Mouse (Mus musculus) liver, embryonic 13.5 days (tissue): ENCODE data around the gene Nprl3. TPM values are rescaled to one million over a fixed set of nuclear protein-coding genes. Genes with fewer than 3 reads are reported as not detected.
"Not testable (repeated sequence)": the region's sequence is repeated elsewhere in the genome, so short reads cannot be mapped to it uniquely, and the experiment has no call there.

ENCODE experiments used
- ATAC-seq: fragments of 200-750 bp; cut with Nextera tagmentation; 2 replicates; pipeline ENCODE4 v1.8.0; 2017; ENCODE audit warnings: low read depth, mild to moderate bottlenecking, moderate number of reproducible peaks, moderate library complexity
- DNase-seq: peaks from one replicate; pipeline ENCODE4 v3.0.0; 2022
- H3K27ac ChIP-seq: fragments of 300-500 bp; sonication (generic); 2 replicates; pipeline ENCODE4 v1.5.1; 2015; ENCODE audit warnings: moderate library complexity, mild to moderate bottlenecking, inconsistent platforms
- H3K27me3 ChIP-seq: fragments of 300-500 bp; sonication (generic); 2 replicates; pipeline ENCODE4 v1.6.1; 2015; ENCODE audit warnings: mild to moderate bottlenecking, inconsistent platforms
- H3K36me3 ChIP-seq: fragments of 300-500 bp; sonication (generic); 2 replicates; pipeline ENCODE4 v1.6.1; 2015; ENCODE audit warnings: mild to moderate bottlenecking, inconsistent platforms
- H3K4me1 ChIP-seq: fragments of 300-500 bp; sonication (generic); replicated peaks from 2 replicates; pipeline ENCODE4 v1.6.1; 2015; ENCODE audit warnings: inconsistent platforms
- H3K4me2 ChIP-seq: fragments of 300-500 bp; sonication (generic); 2 replicates; pipeline ENCODE4 v1.6.1; 2015; ENCODE audit warnings: inconsistent platforms, mild to moderate bottlenecking, moderate library complexity
- H3K4me3 ChIP-seq: fragments of 300-500 bp; sonication (generic); replicated peaks from 2 replicates; pipeline ENCODE4 v1.5.1; 2015; ENCODE audit warnings: mild to moderate bottlenecking, inconsistent platforms
- H3K9ac ChIP-seq: fragments of 300-500 bp; sonication (generic); 2 replicates; pipeline ENCODE4 v1.6.1; 2015; ENCODE audit warnings: mild to moderate bottlenecking, inconsistent platforms
- H3K9me3 ChIP-seq: fragments of 300-500 bp; sonication (generic); replicated peaks from 2 replicates; pipeline ENCODE4 v1.6.1; 2016; ENCODE audit warnings: inconsistent platforms
- WGBS: fragments of 180-500 bp; shearing (Covaris S2); methylation state at CpG from one replicate; pipeline ENCODE4 v1.1.7; 2015; ENCODE audit not compliant: insufficient replicate concordance; 5-methylcytosine and 5-hydroxymethylcytosine counted together
- polyA plus RNA-seq: library from polyadenylated mRNA; unstranded; fragments of >200 nt; fragmentation: Nextera tagmentation; extraction: Ambion mirVana; gene quantifications from 2 replicates; pipeline ENCODE4 v1.2.1, GENCODE M21; 2015

Nprl3 gene
- polyA plus RNA-seq, 1 experiment from 2014 or later: 27.5 TPM

DNA sequence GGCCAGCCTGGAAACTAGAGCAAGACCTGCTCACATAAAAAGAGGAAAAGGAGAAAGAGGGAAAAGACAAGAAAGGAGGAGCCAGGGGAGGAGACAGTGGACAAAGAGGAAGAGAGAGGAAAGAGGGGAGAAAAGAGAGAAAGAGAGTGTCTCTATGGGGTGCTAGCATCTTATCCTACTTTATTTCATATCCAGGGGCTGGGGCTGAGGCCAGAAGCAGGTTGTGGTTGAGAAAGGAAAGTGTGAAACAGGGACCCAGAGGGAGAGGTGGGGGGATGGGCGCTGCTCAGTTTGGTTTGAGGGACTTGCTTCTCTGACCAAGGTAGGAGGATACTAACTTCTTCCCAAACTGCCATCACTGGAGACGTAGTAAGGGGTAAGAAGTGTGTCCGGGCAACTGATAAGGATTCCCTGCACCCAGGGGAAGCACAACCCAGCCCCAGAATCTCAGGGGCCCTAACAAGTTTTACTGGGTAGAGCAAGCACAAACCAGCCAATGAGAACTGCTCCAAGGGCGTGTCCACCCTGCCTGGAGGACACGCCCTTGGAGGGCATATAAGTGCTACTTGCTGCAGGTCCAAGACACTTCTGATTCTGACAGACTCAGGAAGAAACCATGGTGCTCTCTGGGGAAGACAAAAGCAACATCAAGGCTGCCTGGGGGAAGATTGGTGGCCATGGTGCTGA, 15.7 kb upstream of the Nprl3 start, which contains the start of gene Hba-a1:
TSS of gene Hba-a1 (plus strand) at position 421 of the 687 bp plus-strand sequence.
- H3K27ac ChIP-seq: peak within 1 kb of the TSS; percentile 98
- peak within 1 kb of the TSS; percentile 61 for H3K4me2 ChIP-seq
- peak within 1 kb of the TSS; percentile 81 for H3K9ac ChIP-seq

DNA sequence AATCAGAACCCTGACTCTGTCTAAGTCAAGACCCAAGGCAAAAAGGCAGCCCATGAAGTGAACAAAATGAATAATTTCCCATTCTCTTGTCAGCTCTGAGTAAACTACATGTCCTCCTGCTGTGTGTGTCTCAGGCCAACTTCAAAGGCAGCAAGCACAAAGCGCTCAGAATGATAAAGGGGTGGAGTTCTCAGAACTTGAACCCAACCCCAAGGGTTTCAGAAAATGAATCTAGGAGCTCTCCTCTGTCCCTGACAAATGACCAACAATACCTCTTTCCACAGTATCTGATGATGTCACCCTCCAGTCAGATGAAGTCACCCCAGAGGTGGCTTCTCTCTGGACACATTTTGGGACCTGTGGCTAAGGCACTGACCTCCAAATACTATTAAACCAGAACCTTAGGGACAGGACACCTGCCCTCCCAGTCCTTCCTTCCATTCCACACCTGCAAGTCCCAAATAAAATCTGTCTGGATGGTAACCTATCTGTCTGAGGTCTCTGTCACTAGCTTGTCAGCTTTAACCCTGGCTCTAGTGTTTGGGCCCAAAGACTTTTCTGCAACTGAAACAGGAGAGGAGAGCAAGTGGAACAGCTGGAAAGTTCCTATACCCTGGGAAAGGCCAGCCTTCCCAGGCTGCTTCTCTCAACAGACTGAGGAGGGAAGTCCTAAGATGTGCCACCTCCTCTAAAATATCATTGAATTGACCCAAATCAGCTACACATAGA, 14.1 kb upstream of the Nprl3 start:
- Histone ChIP-seq H3K27me3 (peaks cover 38% of the 10 kb centered on the region), H3K4me2 (peak overlapping the region; percentile 61), H3K4me3 (peak overlapping the region; percentile 5; the same call in 1 of the 2 replicates), H3K9me3 (no peaks in the 10 kb centered on the region), H3K27ac (peak overlapping the region; percentile 98), H3K9ac (peak overlapping the region; percentile 81), H3K4me1 (peaks cover 55% of the 10 kb centered on the region), H3K36me3 (no peaks in the 10 kb centered on the region)
- ATAC-seq (no peak), DNase-seq (no peak)
- 23% methylated on average over 1 of the region's 1 CpGs for WGBS

More for the DNA sequence above, 15.7 kb upstream of the Nprl3 start, which contains the start of gene Hba-a1:
- H3K9me3 ChIP-seq, H3K36me3 ChIP-seq, DNase-seq: not testable (repeated sequence)
- 17% methylated on average over 1 of the region's 5 CpGs for WGBS
- peak within 1 kb of the TSS; percentile 49 for H3K4me3 ChIP-seq
- H3K27me3 ChIP-seq: peaks cover 26% of the 10 kb centered on the region
- peaks cover 56% of the 10 kb centered on the region for H3K4me1 ChIP-seq
- peak; percentile 69 for ATAC-seq

DNA sequence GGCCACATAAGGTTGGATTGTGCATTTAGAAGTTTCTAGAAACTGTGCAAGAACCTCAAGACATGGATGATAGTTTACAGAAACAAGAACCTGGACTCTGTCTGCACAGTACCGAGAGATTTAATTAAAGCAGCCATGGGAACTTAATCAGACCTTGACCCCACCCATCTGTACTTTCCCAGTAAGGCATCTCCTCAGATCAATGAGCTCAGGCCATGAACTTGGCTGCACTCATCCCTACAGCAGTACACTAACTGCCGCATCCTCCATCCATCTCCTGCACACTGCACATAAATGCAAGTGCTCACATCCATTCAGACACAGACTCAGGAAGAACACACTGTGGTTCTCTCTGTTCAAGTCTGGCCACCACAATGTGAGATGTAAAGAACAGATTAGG, 13.1 kb upstream of the Nprl3 start:
- H3K4me2 ChIP-seq: peak overlapping the region; percentile 61
- peak overlapping the region; percentile 98 for H3K27ac ChIP-seq
- peak overlapping the region; percentile 6; the same call in 1 of the 2 replicates for H3K4me3 ChIP-seq

DNA sequence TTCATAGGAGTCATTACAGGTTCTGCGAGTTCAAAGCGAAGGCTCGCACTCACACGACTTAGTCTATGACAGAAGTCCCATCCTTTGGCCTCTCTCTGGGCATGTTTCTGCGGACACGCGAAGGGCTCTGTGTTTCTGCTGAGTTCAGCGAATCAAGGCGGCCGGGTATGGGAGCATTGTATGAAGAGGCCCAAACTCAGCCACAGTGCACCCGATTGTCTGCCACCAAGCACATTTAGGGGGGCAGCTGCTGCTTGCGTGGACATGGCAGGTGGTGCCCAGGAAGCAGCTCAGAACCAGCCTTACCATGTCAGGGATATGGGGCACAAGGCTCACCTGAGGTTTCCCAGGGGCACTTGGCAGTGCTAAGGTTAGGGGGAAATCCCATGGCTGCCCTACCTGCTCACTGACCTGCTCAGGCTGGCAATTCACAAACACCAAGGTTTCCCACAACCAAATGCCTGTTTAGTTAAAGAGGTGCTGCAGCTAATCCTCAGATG, 11.0 kb upstream of the Nprl3 start:
- H3K27ac ChIP-seq: peak overlapping the region; percentile 98
- H3K4me2 ChIP-seq: no peak overlapping the region
- DNase-seq (no peak), ATAC-seq (no peak)
- H3K4me1 ChIP-seq: peaks cover 64% of the 10 kb centered on the region
- no peak overlapping the region for H3K4me3 ChIP-seq
- H3K9ac ChIP-seq: peak overlapping the region; percentile 81
- 71% methylated on average over 12 of the region's 12 CpGs for WGBS
- H3K36me3 ChIP-seq: no peaks in the 10 kb centered on the region
- peaks cover 47% of the 10 kb centered on the region for H3K27me3 ChIP-seq
- H3K9me3 ChIP-seq: no peaks in the 10 kb centered on the region

More for the DNA sequence above, 13.1 kb upstream of the Nprl3 start:
- Histone ChIP-seq H3K9me3 (no peaks in the 10 kb centered on the region), H3K4me1 (peaks cover 59% of the 10 kb centered on the region), H3K27me3 (peaks cover 47% of the 10 kb centered on the region), H3K36me3 (no peaks in the 10 kb centered on the region), H3K9ac (peak overlapping the region; percentile 81)
- DNase-seq (no peak), ATAC-seq (no peak)
- 58% methylated on average over 2 of the region's 2 CpGs for WGBS

DNA sequence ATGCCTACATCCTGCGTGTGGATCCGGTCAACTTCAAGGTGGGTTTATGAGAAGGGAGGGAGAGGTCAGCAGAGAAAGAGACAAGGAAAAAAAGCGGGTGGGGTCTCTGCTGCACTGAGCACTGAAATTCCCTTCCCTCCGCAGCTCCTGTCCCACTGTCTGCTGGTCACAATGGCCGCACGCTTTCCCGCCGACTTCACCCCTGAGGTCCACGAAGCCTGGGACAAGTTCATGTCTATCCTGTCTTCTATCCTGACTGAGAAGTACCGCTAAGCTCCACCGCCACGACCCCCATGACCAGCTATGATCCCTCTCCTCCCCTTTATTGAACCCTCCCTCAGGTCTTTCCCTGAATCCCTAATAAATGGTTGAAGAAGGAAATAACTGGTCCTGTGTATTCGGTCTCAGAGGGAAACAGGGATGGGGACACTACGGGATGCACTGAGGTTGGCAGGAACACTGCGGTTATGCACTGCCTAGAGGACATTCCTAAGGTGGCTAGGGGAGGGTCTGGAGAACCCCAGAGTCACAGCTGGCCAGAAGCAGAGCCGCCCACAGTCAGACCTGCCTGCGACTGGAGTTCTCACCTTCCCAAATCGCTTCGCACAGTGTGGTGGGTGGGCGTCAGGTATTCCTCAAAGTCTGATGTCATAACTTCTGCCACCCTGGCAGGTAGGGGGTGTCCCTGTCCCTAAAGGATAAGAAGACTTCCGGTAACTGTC, 10.4 kb upstream of the Nprl3 start:
- ATAC-seq (no peak), DNase-seq (no peak)
- Histone ChIP-seq H3K4me2 (no peak overlapping the region), H3K4me1 (peaks cover 67% of the 10 kb centered on the region), H3K9ac (peak overlapping the region; percentile 81; the same call in 1 of the 2 replicates), H3K27ac (peak overlapping the region; percentile 98), H3K36me3 (no peaks in the 10 kb centered on the region), H3K4me3 (no peak overlapping the region), H3K27me3 (peaks cover 47% of the 10 kb centered on the region), H3K9me3 (no peaks in the 10 kb centered on the region)
- 60% methylated on average over 21 of the region's 21 CpGs for WGBS

DNA sequence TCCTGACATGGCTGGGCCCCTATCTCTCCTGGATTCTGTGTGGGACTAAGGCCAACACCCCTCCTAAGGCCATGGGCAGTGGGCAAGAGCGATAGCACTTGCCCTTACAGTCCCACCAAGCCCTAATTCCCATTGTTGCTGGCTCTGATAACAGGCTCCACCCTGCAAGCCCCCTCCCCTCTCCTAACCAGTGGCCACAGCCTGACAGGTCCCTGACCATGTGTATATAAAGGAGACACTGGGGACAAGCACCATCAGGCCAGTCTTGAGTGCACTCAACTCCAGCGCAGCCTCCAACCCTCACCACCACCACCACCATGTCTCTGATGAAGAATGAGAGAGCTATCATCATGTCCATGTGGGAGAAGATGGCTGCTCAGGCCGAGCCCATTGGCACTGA, 8.8 kb upstream of the Nprl3 start, which contains the start of gene Hba-x:
TSS of gene Hba-x (plus strand) at position 54 of the 400 bp plus-strand sequence.
- no peak within 1 kb of the TSS for H3K4me3 ChIP-seq
- no peak for ATAC-seq
- peaks cover 67% of the 10 kb centered on the region for H3K4me1 ChIP-seq
- H3K4me2 ChIP-seq: no peak within 1 kb of the TSS
- no peak for DNase-seq
- H3K36me3 ChIP-seq: no peaks in the 10 kb centered on the region
- H3K27me3 ChIP-seq: peaks cover 47% of the 10 kb centered on the region
- WGBS: 68% methylated on average over 3 of the region's 3 CpGs
- H3K9me3 ChIP-seq: no peaks in the 10 kb centered on the region
- H3K9ac ChIP-seq: peak within 1 kb of the TSS; percentile 42
- H3K27ac ChIP-seq: peak within 1 kb of the TSS; percentile 62

DNA sequence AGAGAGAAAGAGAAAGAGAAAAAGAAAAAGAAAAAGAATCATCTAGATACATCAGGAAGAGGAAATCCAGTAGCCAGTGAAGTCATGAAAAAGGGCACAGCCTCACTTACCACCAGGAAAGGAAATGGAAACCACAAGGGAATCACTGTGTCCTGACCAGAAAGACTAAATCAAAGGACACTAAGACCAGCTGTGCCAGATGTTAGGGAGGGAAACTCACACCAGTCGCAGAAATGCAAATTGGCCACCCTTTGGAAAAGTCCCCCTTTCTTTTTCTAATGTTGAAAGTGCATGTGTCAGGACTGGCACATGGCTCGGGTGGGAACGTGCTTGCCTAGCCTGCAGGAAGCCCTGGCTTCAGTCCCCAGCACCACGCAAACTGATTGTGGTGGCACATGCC, 3.7 kb upstream of the Nprl3 start:
- H3K4me1 ChIP-seq: peaks cover 70% of the 10 kb centered on the region
- 27% methylated on average over 4 of the region's 4 CpGs for WGBS
- H3K27ac ChIP-seq: peak overlapping the region; percentile 81
- H3K4me3 ChIP-seq: no peak overlapping the region
- H3K9ac ChIP-seq: peak overlapping the region; percentile 52
- ATAC-seq (no peak), DNase-seq (no peak)
- H3K27me3 ChIP-seq: peaks cover 4% of the 10 kb centered on the region
- H3K4me2 ChIP-seq: no peak overlapping the region
- no peaks in the 10 kb centered on the region for H3K36me3 ChIP-seq
- no peaks in the 10 kb centered on the region for H3K9me3 ChIP-seq

DNA sequence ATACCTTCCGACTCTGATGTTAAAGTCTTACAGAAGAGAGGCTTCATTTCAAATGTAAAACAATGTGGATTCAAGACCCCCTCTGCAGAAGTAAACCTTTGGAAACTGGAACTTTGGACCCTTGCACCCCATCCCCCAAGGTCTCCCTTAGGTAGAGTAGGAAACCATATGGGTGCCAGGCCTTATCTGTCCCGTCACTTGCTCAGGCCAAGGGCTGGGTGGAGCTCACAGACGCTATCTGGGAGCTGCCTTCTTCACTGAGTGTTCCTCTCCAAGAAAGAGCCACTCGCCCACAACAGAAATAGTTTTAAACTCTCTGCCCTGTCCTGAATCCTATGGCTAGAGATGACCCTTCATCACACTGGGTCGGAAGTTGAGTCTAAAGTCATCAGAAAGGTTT, 1.4 kb upstream of the Nprl3 start:
- peak; percentile 90 for ATAC-seq

DNA sequence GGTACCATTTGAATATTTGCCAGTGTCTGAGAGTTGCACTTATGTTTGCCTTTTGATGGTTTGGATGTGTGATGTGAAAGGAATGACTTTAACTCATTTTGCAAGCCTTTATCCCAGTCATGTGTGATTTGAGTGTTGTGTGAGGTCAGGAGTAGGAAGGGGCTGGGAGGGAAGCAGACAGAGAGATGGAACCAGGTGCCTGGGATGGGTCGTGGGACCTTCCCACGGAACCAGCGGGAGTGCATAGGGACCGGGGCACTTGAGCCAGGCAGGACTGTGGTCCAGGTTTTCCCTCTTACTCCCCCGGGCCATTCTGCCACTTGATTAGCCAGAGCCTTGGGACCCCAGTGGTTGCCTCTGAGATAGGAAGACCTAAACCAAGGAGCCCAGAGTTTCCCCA, 457 bp upstream of the Nprl3 start:
- Histone ChIP-seq H3K27me3 (no peaks in the 10 kb centered on the region), H3K4me3 (peak overlapping the region; percentile 84), H3K4me2 (peak overlapping the region; percentile 81), H3K9ac (peak overlapping the region; percentile 97), H3K4me1 (peaks cover 87% of the 10 kb centered on the region), H3K9me3 (no peaks in the 10 kb centered on the region), H3K36me3 (0 out of 2 replicates have a peak, but pooled peaks cover 4% of the 10 kb centered on the region), H3K27ac (peak overlapping the region; percentile 97)
- ATAC-seq: no peak
- DNase-seq: no peak
- WGBS: 20% methylated on average over 5 of the region's 5 CpGs

More for the DNA sequence above, 1.4 kb upstream of the Nprl3 start:
- Histone ChIP-seq H3K36me3 (0 out of 2 replicates have a peak, but pooled peaks cover 4% of the 10 kb centered on the region), H3K27ac (peak overlapping the region; percentile 97), H3K27me3 (no peaks in the 10 kb centered on the region), H3K4me2 (peak overlapping the region; percentile 81), H3K9ac (peak overlapping the region; percentile 97), H3K4me1 (peaks cover 81% of the 10 kb centered on the region), H3K9me3 (no peaks in the 10 kb centered on the region), H3K4me3 (peak overlapping the region; percentile 84)
- WGBS: 19% methylated on average over 5 of the region's 5 CpGs
- peak; percentile 85 for DNase-seq

DNA sequence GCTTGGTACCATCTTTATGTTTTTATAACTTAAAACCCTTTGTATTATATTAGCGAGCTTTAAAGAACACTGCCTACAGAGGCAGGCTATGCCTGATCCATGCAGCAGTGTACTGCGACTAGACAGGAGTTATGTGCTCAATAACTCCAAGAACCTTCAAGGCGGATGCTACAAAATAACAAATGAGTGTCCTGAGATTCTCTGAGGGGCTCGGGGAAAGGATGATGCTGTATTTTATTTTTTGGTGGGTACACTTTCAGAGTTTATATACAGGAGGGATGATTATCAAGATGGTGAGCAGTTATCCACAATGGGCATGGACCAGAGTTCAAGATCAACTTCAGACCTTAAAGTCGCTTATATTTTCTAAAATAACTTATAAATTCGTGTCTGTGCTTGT, 731 bp downstream of the Nprl3 start:
- peaks cover 16% of the 10 kb centered on the region for H3K36me3 ChIP-seq
- H3K9me3 ChIP-seq: no peaks in the 10 kb centered on the region
- peaks cover 88% of the 10 kb centered on the region for H3K4me1 ChIP-seq
- H3K27me3 ChIP-seq: no peaks in the 10 kb centered on the region
- ATAC-seq: no peak
- H3K4me3 ChIP-seq: peak overlapping the region; percentile 84
- H3K9ac ChIP-seq: peak overlapping the region; percentile 97
- peak overlapping the region; percentile 81 for H3K4me2 ChIP-seq
- 24% methylated on average over 6 of the region's 6 CpGs for WGBS
- peak overlapping the region; percentile 97 for H3K27ac ChIP-seq
- no peak for DNase-seq
